In genomic region chr8:80977231-80977630, GRCm38 (mm10) we compare ENCODE assay signal across 21 mouse cellular contexts. TPM values are rescaled to one million over a fixed set of nuclear protein-coding genes. Genes with fewer than 3 reads are reported as not detected.
DNase-seq lines count a peak whose midpoint lies in the region; ATAC-seq and TF ChIP-seq lines count a peak whose summit lies in the region.
"Had no signal": no experiment of that assay in that cellular context is flagged by ENCODE, and none has a peak within 500 bp of the region (broad histone marks: within the 10 kb centered on the region; RNA-seq: fewer than 3 reads in every experiment).

No protein-coding gene starts in this region.

- no peak overlapping the region for H3K4me3 ChIP-seq in heart, postnatal 0 days (ENCODE audit: low read depth, low read length)
- H3K4me3 ChIP-seq in lung, postnatal 0 days (ENCODE audit: low read depth, low read length) = no peak overlapping the region
- H3K4me3 ChIP-seq in bone marrow macrophage, adult 2 months (ENCODE audit: insufficient read depth, low read length) = no peak overlapping the region
- H3K4me3 ChIP-seq: forebrain, embryonic 10.5 days; hindbrain, embryonic 13.5 days; limb, embryonic 13.5 days; liver, embryonic 15.5 days; midbrain, embryonic 13.5 days; neural tube, embryonic 12.5 days; stomach, embryonic 15.5 days had no signal

- TF ChIP-seq EP300 in heart, postnatal 0 days (IDR thresholded peaks at IDR 0.05; ENCODE audit: low read depth) = no peak
- no peak for TF ChIP-seq EP300 in lung, postnatal 0 days (IDR thresholded peaks at IDR 0.05)

- peaks cover 7% of the 10 kb centered on the region; the same call in 1 of the 2 replicates for H3K4me1 ChIP-seq in heart, postnatal 0 days (ENCODE audit: control insufficient read depth, insufficient read depth)
- peaks cover 7% of the 10 kb centered on the region; the same call in 1 of the 2 replicates for H3K4me1 ChIP-seq in lung, postnatal 0 days (ENCODE audit: insufficient read depth, low read depth, low read length)
- peaks cover 18% of the 10 kb centered on the region for H3K4me1 ChIP-seq in bone marrow macrophage, adult 2 months (ENCODE audit: control insufficient read depth, insufficient read depth, low read length)
- H3K4me1 ChIP-seq: limb, embryonic 13.5 days; liver, embryonic 15.5 days; midbrain, embryonic 13.5 days; neural tube, embryonic 12.5 days; stomach, embryonic 15.5 days had no signal

- H3K27me3 ChIP-seq in heart, postnatal 0 days (ENCODE audit: control insufficient read depth, insufficient read depth, low read length) = no peaks in the 10 kb centered on the region
- no peaks in the 10 kb centered on the region for H3K27me3 ChIP-seq in lung, postnatal 0 days (replicated peaks; ENCODE audit: insufficient read depth, low read length)
- H3K27me3 ChIP-seq: hindbrain, embryonic 13.5 days; limb, embryonic 13.5 days; liver, embryonic 15.5 days; midbrain, embryonic 13.5 days; neural tube, embryonic 12.5 days; stomach, embryonic 15.5 days had no signal

- ATAC-seq in heart, postnatal 0 days (ENCODE audit: insufficient read depth, low read depth) = no peak
- ATAC-seq in lung, postnatal 0 days = no peak
- ATAC-seq: forebrain, postnatal 0 days; midbrain, embryonic 13.5 days had no signal

- no peak overlapping the region for H3K4me2 ChIP-seq in heart, postnatal 0 days (ENCODE audit: low read depth, low read length)
- H3K4me2 ChIP-seq in lung, postnatal 0 days (replicated peaks; ENCODE audit: low read depth, low read length) = no peak overlapping the region
- H3K4me2 ChIP-seq: heart, embryonic 11.5 days; hindbrain, embryonic 13.5 days; limb, embryonic 13.5 days; liver, embryonic 15.5 days; midbrain, embryonic 13.5 days; neural tube, embryonic 12.5 days; stomach, embryonic 15.5 days had no signal

- peak overlapping the region; percentile 60 for H3K27ac ChIP-seq in heart, postnatal 0 days (ENCODE audit: low read depth)
- 0 out of 2 replicates have a peak overlapping the region, but pooled peaks have one; percentile 51 for H3K27ac ChIP-seq in lung, postnatal 0 days (ENCODE audit: low read length)
- H3K27ac ChIP-seq in bone marrow macrophage, adult 2 months (ENCODE audit: insufficient read depth, low read depth, low read length) = peak overlapping the region; percentile 78
- H3K27ac ChIP-seq: forebrain, embryonic 10.5 days; hindbrain, embryonic 13.5 days; limb, embryonic 13.5 days; liver, embryonic 15.5 days; midbrain, embryonic 13.5 days; neural tube, embryonic 12.5 days; stomach, embryonic 15.5 days had no signal

- peak; percentile 29 for DNase-seq in heart, postnatal 0 days (ENCODE audit: low spot score)
- DNase-seq in heart, adult 8-10 months (ENCODE audit: low spot score) = no peak
- peak; percentile 68 for DNase-seq in lung, postnatal 0 days (ENCODE audit: low spot score)
- DNase-seq in lung, postnatal 14 days = no peak
- peak; percentile 76 for DNase-seq in skeletal muscle tissue, adult 2 months (ENCODE audit: low read depth, low spot score)
- DNase-seq in cerebellum, adult 11 months = no peak
- DNase-seq: cerebellum, postnatal 36 days; forebrain, postnatal 0 days; gastrocnemius, postnatal 14 days; heart, postnatal 14 days; right cerebral cortex, adult 18-20 months; spleen, adult 18-20 months had no signal

- no peak overlapping the region for H3K9ac ChIP-seq in heart, postnatal 0 days (replicated peaks; ENCODE audit: low read depth, low read length)
- no peak overlapping the region for H3K9ac ChIP-seq in lung, postnatal 0 days (replicated peaks; ENCODE audit: low read depth)
- H3K9ac ChIP-seq: forebrain, postnatal 0 days; hindbrain, embryonic 13.5 days; limb, embryonic 13.5 days; liver, embryonic 15.5 days; midbrain, embryonic 13.5 days; neural tube, embryonic 12.5 days; stomach, embryonic 15.5 days had no signal

- H3K36me3 ChIP-seq in heart, postnatal 0 days (replicated peaks; ENCODE audit: control insufficient read depth, insufficient read depth, low read length) = peaks cover 27% of the 10 kb centered on the region
- peaks cover 10% of the 10 kb centered on the region; the same call in 1 of the 2 replicates for H3K36me3 ChIP-seq in lung, postnatal 0 days (ENCODE audit: insufficient read depth, low read length)

- H3K9me3 ChIP-seq in heart, postnatal 0 days (replicated peaks; ENCODE audit: control insufficient read depth, low read length) = no peaks in the 10 kb centered on the region
- no peaks in the 10 kb centered on the region for H3K9me3 ChIP-seq in lung, postnatal 0 days (ENCODE audit: low read length)
- H3K9me3 ChIP-seq: hindbrain, embryonic 13.5 days; liver, embryonic 15.5 days; midbrain, embryonic 13.5 days; neural tube, embryonic 12.5 days; stomach, embryonic 15.5 days had no signal

- WGBS in heart, postnatal 0 days = 29% methylated on average over 1 of the region's 1 CpGs
- WGBS in lung, postnatal 0 days = 42% methylated on average over 1 of the region's 1 CpGs

- TF ChIP-seq POLR2A in bone marrow macrophage, adult 2 months (IDR thresholded peaks at IDR 0.05; ENCODE audit: borderline replicate concordance, low read depth, low read length) = no peak

- no peak for TF ChIP-seq CTCF in heart, postnatal 0 days (IDR thresholded peaks at IDR 0.05; ENCODE audit: low read depth)
- TF ChIP-seq CTCF in lung, postnatal 0 days (IDR thresholded peaks at IDR 0.05) = no peak
- no peak for TF ChIP-seq CTCF in bone marrow macrophage, adult 2 months (IDR thresholded peaks at IDR 0.05; ENCODE audit: low read depth, low read length)

RNA-seq across cellular contexts. Expression of gene Usp38, which starts 37.5 kb away (rescaled TPM):
- total RNA-seq in heart, postnatal 0 days (2014; rRNA removed; ENCODE audit: low replicate concordance) = 32.0 and 33.5 TPM in 2 replicates
- polyA plus RNA-seq in heart, postnatal 0 days (2015; fragmentation: Nextera tagmentation; extraction: Ambion mirVana) = 9.2 and 11.1 TPM in 2 replicates
- total RNA-seq in heart, adult 8-10 months (2022) = 10 to 100 TPM; 16.6 to 18.5 (median 18.0) TPM
- 9.6 and 11.2 TPM in 2 replicates for polyA plus RNA-seq in lung, postnatal 0 days (2015; fragmentation: Nextera tagmentation; extraction: Ambion mirVana)
- 15.3 and 15.5 TPM in 2 replicates for polyA plus RNA-seq in bone marrow macrophage, adult 2 months (2012; ENCODE audit: insufficient read depth, insufficient read length, missing spikeins)

Comparison
In these comparisons a context has a peak if more than half of its experiments do, and no peak if none do; other contexts are left out.
1. DNase-seq: peak in heart, postnatal 0 days (single experiment), lung, postnatal 0 days (single experiment) and skeletal muscle tissue, adult 2 months (single experiment); none in heart, adult 8-10 months (single experiment), lung, postnatal 14 days (single experiment) and cerebellum, adult 11 months (single experiment).
2. Peak in every context shown above with its lines, with median percentiles within 50 percentile points of each other: H3K27ac ChIP-seq.